Mouse (Mus musculus): ENCODE measurements around the gene Rhox9.
"Not testable (repeated sequence)": the region's sequence is repeated elsewhere in the genome, so short reads cannot be mapped to it uniquely, and the experiment has no call there.

Gene Rhox9

DNA sequence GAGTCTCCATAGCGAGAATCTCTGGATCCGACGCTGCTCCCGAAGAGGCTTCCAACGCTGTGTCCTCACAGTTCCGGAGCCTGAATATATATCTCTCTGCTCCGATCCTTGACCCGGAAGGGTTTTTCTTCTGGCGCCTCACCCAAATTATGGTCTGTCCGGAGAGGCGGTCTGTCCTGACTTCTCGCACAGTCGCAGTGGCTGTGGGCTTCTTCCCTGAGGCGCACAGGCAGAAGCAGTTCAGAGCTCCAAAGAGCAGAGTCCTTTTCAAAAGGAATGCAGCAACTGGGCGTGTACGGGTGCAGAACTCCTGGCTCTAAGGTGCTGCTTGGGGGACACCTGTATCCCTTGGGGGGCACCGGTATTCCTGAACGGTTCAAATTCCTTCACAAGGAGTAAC lies at the start of gene Rhox9:
Gene Rhox9, minus strand, starts transcription at position 101 of the 400 bp plus-strand sequence.
- in situ Hi-C loops (cut with MboI, MseI), result loop anchor here (5.0 kb wide), 1 partner anchor 74 kb away; the partner anchor contains the start of gene Rhox6

GRCm38 (mm10) chrX:37916311-37916710 lies 14.7 kb upstream of the Rhox9 start:
- in situ Hi-C loops (cut with MboI, MseI), result no loop called here

DNA sequence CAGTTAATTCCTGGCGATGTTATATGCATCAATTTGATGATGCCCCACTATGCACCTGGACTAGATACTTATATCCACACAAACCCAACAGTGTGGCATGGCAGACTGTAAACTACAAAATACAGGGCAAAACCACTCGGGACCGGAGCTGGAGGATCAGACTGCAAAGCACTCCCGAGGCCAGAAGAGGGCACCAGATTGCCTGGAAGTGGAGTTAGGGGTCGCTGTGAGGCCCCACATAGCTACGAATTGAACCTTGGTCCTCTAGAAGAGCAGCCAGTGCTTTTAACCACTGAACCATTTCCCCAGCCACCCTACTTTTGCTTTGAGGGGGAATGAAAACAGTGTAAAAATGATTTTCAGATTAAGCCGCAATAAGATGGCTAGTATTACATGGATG lies 7.0 kb upstream of the Rhox9 start:
- in situ Hi-C loops (cut with MboI, MseI), result no loop called here

DNA sequence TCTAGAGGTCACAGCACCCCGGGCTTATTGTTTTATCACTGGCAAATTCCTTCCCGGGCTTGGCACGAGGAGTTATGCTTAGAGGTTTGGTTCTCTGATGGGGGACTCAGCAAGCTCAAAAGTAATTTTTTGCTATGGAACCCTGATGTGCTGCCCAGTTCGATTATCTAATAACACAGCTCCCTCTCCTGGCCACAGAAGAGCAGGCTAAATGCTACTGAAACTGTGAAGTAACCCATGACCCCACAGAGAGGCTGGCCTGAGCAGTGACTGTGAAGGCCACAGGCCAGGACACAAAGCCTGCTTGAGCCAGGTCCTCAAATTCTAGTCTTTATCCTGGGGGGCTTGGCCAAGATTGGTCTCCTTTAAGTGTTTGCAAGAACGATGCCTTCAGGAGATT lies 2.2 kb upstream of the Rhox9 start:
- in situ Hi-C loops (cut with MboI, MseI), result loop anchor here (5.0 kb wide), 1 partner anchor 76 kb away; the partner anchor contains the start of gene Rhox6

DNA sequence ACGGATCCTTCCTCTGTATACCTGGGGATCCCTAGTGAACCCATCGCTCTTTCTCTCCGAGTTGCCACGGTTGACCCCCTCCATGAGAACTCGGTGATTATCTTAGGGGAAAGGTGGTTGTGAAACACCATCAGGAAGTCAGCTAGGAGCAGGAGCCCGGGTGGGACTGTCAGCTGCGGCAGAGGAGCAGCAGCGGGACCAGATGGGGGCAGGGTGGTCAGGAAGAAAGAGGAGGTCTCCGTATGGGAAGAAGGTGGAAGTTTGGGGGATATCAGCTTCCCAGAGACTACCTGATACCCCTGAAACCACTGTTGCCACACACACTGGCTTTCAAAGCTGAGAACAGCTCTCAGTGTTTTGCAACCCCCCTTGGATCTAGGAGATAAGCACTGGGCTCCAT lies 4.4 kb downstream of the Rhox9 start, which contains the start of gene Rhox7b:
Gene Rhox7b, minus strand, starts transcription at position 101 of the 400 bp plus-strand sequence.
- in situ Hi-C loops (cut with MboI, MseI), result not testable (repeated sequence)

- in situ Hi-C loops (cut with MboI, MseI), result no loop called here
Observed at GRCm38 (mm10) chrX:37878844-37879243, 22.7 kb downstream of the Rhox9 start, which contains the start of gene Rhox8. Gene Rhox8, minus strand, starts transcription at chrX:37878944.

GRCm38 (mm10) chrX:37871641-37872040 lies 29.9 kb downstream of the Rhox9 start:
- in situ Hi-C loops (cut with MboI, MseI), result no loop called here

Measured in T-helper 1 cell (primary cell).